Mouse (Mus musculus) liver, postnatal 0 days (tissue): Measurements from ENCODE around the gene Epha2.

Source experiments
- CTCF ChIP-seq: sonication (generic); IDR thresholded peaks from 2 replicates; pipeline ENCODE4 v1.5.1; 2016; ENCODE audit warnings: antibody characterized with exemption, low read depth
- EP300 ChIP-seq: IDR thresholded peaks from 2 replicates; pipeline ENCODE4 v1.6.1; 2016; ENCODE audit warnings: antibody characterized with exemption, low read depth, mild to moderate bottlenecking

DNA sequence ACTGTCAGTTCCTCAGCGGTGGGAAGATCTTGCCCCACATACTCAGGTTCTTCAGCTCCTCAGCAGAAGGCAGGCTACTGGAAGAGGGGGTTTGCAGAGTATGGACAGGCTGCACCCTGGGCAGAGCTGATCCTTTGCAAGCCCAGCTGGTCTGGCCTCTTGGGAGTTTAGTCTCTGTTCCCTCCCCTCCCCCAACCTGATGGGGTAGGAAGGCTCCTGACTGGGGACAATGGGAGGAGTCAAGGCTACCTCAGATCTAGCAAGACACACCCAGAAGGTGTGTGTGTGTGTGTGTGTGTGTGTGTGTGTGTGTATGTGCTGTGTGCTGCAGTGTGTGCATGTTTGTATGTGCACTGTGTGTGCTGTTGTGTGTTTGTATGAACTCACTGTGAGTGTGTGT, 37.8 kb downstream of the Epha2 start:
- no peak for TF ChIP-seq CTCF
- TF ChIP-seq EP300 = no peak
